Mouse (Mus musculus) C2C12 (cell line): ENCODE data around the gene Raet1e. TPM values are rescaled to one million over a fixed set of nuclear protein-coding genes. Genes with fewer than 3 reads are reported as not detected.
"Not testable (repeated sequence)": the region's sequence is repeated elsewhere in the genome, so short reads cannot be mapped to it uniquely, and the experiment has no call there.

Experiments used
- H3K27me3 ChIP-seq: one replicate; pipeline ENCODE4 v1.6.1; 2011; ENCODE audit not compliant: control insufficient read depth, insufficient read depth, insufficient read length
- H3K36me3 ChIP-seq: one replicate; pipeline ENCODE4 v1.6.1; 2011; ENCODE audit not compliant: control insufficient read depth, insufficient read depth
- H3K4me3 ChIP-seq: one replicate; pipeline ENCODE4 v1.5.1; 2011; ENCODE audit warnings: mild to moderate bottlenecking, control low read depth; ENCODE audit not compliant: poor library complexity, insufficient read depth, severe bottlenecking
- H3K79me2 ChIP-seq: one replicate; pipeline ENCODE4 v1.6.1; 2011; ENCODE audit not compliant: control insufficient read depth, insufficient read depth
- H3K79me3 ChIP-seq: one replicate; pipeline ENCODE4 v1.6.1; 2011; ENCODE audit warnings: low read depth, control low read depth
- H3ac ChIP-seq: one replicate; pipeline ENCODE3; 2011; ENCODE audit warnings: low read depth; ENCODE audit not compliant: control insufficient read depth, insufficient read length
- CEBPB ChIP-seq: IDR thresholded peaks from one replicate; pipeline ENCODE4 v1.6.1; 2011; ENCODE audit warnings: low read depth, mild to moderate bottlenecking, control low read depth, moderate library complexity
- CTCF ChIP-seq: IDR thresholded peaks from one replicate; pipeline ENCODE4 v1.5.1; 2011; ENCODE audit not compliant: control insufficient read depth, insufficient read depth, insufficient read length
- FOSL1 ChIP-seq: IDR thresholded peaks from one replicate; pipeline ENCODE4 v1.8.0; 2011; ENCODE audit warnings: mild to moderate bottlenecking, low read length; ENCODE audit not compliant: poor library complexity, insufficient read depth, severe bottlenecking
- MAX ChIP-seq: IDR thresholded peaks from one replicate; pipeline ENCODE4 v1.6.1; 2011; ENCODE audit warnings: mild to moderate bottlenecking, control low read depth
- MYOD1 ChIP-seq: IDR thresholded peaks from one replicate; pipeline ENCODE4 v1.6.1; 2011; ENCODE audit warnings: low read depth; ENCODE audit not compliant: control insufficient read depth, insufficient read length
- MYOG ChIP-seq: IDR thresholded peaks from one replicate; pipeline ENCODE4 v1.6.1; 2011; ENCODE audit not compliant: control insufficient read depth, insufficient read length; ENCODE audit errors: extremely low read depth
- USF1 ChIP-seq: IDR thresholded peaks from one replicate; pipeline ENCODE4 v1.6.1; 2011; ENCODE audit warnings: low read depth, mild to moderate bottlenecking, control low read depth, moderate library complexity
- polyA plus RNA-seq: library from polyadenylated mRNA; unstranded; fragments of >200 nt; fragmentation: generic; extraction: Trizol; gene quantifications from one replicate; pipeline ENCODE4 v1.2.1, GENCODE M21; 2012; ENCODE audit warnings: missing spikeins

The Raet1e gene
- polyA plus RNA-seq, 1 experiment, result 15.0 TPM

DNA sequence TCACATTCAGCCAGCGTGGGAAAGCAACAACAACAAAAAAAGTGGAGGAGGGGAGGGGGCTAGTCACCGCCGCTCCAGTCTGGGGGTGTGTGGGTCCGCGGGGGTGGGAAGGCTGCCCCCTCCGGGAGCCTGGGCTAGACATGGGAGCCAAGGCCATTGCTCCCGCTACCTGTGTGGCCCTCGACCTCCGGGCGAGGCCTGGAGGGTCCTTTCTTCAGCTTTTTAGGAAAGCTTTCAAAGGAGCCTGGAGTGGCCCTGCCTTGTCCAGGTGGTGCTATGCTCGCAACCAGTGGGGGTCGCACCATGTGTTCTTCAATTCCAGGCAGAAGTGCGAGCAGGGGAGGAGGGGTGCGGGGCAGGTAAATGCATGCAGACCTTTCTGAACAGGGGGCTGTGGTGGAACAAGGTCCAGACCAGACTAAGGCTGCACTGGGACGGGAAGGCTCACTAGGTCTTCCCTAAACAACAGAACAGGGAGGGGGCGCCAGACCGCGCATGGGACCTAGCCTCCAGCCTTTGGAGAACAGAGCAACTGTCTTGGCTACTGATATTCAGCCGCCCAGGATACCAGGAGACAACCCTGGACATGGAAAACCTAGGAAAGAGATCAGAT, 116.2 kb downstream of the Raet1e start:
- TF ChIP-seq CTCF, result no peak
- no peak for TF ChIP-seq MYOG
- TF ChIP-seq MYOD1, result no peak
- TF ChIP-seq CEBPB, result no peak
- TF ChIP-seq USF1, result no peak
- no peak overlapping the region for H3K4me3 ChIP-seq
- no peaks in the 10 kb centered on the region for H3K36me3 ChIP-seq
- H3ac ChIP-seq, result no peak overlapping the region
- no peaks in the 10 kb centered on the region for H3K79me3 ChIP-seq
- H3K79me2 ChIP-seq, result no peaks in the 10 kb centered on the region
- peaks cover 14% of the 10 kb centered on the region for H3K27me3 ChIP-seq

DNA sequence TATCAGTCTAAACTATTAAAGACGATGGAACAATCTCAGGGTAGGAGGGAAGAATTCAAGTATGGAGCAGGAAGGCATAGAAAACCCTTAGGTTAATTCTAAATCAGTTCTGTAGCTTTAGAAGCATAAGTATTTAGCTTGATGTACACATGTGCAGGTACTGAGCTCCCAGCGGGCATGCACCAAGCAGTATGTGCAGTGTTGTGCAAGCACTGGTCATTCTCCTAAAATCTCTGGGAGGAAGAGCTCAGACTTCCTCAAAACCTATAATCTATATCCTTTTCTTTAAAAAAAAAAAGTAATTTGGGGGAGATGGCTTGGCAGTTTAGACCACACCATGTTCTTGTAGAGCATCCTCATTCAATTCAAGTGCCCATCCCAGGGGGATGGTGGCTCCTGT, 120.1 kb downstream of the Raet1e start:
- not testable (repeated sequence) for H3K36me3 ChIP-seq

DNA sequence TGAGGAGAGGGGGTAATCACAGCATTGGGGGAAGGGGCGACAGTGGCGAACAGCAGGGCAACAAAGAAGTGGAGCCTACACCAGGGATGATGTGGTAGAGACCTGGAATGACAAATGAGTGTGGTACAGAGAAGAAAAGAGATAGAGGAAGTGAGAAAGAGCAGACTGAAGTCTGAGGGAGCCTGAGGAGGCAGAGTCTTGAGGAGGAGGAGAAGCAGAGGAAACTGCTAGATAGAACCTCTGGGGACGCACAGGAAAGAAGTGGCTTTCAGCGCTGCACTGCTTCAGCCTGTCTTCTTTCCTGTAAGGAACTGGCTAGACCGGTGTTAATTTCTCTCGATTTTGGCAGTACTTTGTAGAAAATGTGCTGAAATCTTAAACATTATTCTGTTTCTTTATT, 124.4 kb downstream of the Raet1e start:
- no peak for TF ChIP-seq MYOD1
- no peak for TF ChIP-seq MAX
- TF ChIP-seq FOSL1, result no peak
- TF ChIP-seq CEBPB, result no peak
- TF ChIP-seq MYOG, result no peak
- Histone ChIP-seq H3K79me3 (no peaks in the 10 kb centered on the region), H3K4me3 (no peak overlapping the region), H3K27me3 (peaks cover 22% of the 10 kb centered on the region), H3ac (no peak overlapping the region), H3K36me3 (no peaks in the 10 kb centered on the region), H3K79me2 (no peaks in the 10 kb centered on the region)

More for the DNA sequence above, 120.1 kb downstream of the Raet1e start:
- peaks cover 23% of the 10 kb centered on the region for H3K27me3 ChIP-seq
- H3K79me2 ChIP-seq, H3ac ChIP-seq, H3K79me3 ChIP-seq, H3K4me3 ChIP-seq: not testable (repeated sequence)

DNA sequence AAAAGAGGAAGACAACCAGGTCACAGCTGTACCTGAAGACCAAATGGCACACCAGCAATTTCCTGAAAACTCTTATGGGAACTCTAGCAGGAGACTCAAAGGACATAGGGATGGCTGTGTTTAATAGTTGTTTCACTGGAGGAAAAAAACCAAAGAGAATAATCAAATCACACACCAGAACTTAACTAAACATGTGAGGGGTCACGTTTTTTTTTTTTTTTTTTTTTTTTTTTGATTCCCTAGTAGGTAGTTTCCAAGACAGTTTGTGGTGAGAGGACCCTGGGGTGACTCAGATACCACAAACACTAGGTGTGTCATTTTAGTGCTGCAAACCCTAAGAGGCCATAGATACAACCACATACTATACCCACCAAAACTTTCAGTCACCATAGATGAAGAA, 137.3 kb downstream of the Raet1e start:
- no peaks in the 10 kb centered on the region for H3K79me3 ChIP-seq
- H3K79me2 ChIP-seq, result no peaks in the 10 kb centered on the region
- no peak overlapping the region for H3K4me3 ChIP-seq
- no peak overlapping the region for H3ac ChIP-seq
- no peaks in the 10 kb centered on the region for H3K36me3 ChIP-seq
- TF ChIP-seq USF1 (no peak), CEBPB (no peak), FOSL1 (no peak), CTCF (no peak), MAX (no peak), MYOD1 (no peak), MYOG (no peak)
- no peaks in the 10 kb centered on the region for H3K27me3 ChIP-seq

DNA sequence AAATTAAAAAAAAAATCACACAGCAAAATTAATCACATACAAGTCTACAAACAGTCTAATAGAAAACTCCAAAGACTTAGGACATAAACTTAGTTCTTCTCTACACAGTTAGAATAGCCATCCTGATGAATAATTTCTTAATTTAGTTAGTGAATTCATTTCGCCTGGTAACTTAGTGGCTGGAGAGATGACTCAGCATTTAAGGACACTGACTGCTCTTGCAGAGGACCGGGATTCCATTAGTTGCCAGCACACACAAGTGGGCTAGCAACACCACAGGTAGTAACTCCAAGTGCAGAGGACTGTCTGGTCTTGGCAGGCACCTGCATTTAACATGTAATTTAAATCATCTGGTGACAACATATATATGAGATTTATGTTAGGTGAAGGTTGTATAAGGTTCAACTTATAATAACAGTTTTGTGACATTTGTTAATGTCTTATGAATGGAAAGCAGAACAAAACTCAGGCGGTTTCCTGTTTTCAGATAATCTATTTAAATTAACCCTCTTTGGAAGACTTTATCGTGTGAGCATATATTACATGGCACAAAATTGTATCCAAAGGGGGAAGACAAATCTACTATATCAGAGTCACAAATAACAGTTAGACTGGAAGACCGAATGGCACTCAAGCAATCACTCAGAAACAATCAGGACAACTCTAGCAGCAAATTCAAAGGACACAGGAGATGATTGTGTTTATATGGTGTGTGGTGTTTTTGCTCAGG, 138.8 kb downstream of the Raet1e start:
- TF ChIP-seq CTCF (no peak), MYOD1 (no peak), USF1 (no peak), MYOG (no peak)
- H3K79me2 ChIP-seq, result no peaks in the 10 kb centered on the region

DNA sequence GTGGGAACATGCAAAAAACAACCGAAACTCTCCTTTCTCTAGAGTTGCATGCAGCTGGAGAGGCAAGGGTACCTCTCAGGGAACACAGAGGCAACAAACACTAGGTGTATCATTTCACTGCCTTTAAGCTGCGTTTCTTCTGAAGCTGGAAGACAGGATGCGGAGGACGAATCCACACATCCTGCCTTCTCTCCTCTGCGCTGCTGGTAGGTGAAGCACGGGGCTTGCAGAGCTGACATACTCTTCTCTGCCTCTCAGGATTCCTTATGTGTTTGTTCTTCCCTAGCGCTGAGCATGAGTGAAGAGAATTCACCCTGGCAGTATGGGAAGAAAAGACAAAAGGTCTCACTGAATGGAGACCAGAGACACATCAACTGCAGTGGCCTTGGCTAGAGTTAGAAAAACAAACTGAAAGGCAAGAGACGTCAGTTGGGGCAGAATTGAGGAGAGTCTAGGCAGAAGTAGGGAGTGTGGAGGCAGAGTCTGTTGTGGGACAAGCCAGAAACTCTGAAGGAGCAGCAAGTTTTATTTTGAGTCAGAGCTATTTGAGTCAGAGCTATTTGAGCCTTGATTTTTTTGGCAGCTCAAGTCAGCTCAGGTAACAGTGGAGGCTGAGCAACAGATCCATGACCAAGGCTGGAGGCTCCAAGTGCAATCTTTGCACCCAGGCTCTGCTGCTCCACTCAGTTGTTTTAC, 139.5 kb downstream of the Raet1e start:
- no peak for TF ChIP-seq USF1
- no peak for TF ChIP-seq MYOG
- no peak for TF ChIP-seq CTCF
- no peak for TF ChIP-seq FOSL1
- no peak for TF ChIP-seq MYOD1
- no peak for TF ChIP-seq MAX
- no peak for TF ChIP-seq CEBPB
- H3K27me3 ChIP-seq, result no peaks in the 10 kb centered on the region
- H3K36me3 ChIP-seq, result no peaks in the 10 kb centered on the region
- no peaks in the 10 kb centered on the region for H3K79me3 ChIP-seq
- no peaks in the 10 kb centered on the region for H3K79me2 ChIP-seq
- no peak overlapping the region for H3ac ChIP-seq
- no peak overlapping the region for H3K4me3 ChIP-seq

More for the DNA sequence above, 138.8 kb downstream of the Raet1e start:
- H3K4me3 ChIP-seq, result no peak overlapping the region
- no peaks in the 10 kb centered on the region for H3K79me3 ChIP-seq
- no peak overlapping the region for H3ac ChIP-seq
- no peaks in the 10 kb centered on the region for H3K27me3 ChIP-seq
- no peaks in the 10 kb centered on the region for H3K36me3 ChIP-seq
